Mouse (Mus musculus) cerebellum, adult 9-11 months (tissue): ENCODE results near the gene Oip5.

Source experiments
- DNase-seq: peaks from one replicate; pipeline ENCODE4 v3.0.0; 2022

The Oip5 gene

DNA sequence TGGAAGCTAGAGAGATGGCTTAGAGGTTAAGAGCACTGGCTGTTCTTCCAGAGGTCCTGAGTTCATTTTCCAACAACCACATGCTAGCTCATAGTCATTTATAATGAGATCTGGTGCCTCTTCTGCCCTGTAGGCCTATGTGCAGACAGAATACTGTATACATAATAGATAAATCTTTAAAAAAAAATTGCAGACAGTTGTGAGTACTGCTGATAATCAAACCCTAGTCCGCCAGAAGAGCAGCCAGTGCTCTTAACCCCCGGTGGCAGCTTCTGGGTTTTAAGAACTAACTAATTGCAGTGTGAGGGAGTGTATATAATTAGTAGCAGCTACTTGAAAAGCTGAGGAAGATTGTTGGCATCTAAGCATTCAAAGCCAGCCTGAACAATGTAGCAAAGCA, 34.8 kb downstream of the Oip5 start:
- no peak for DNase-seq

- no peak for DNase-seq
Observed at GRCm38 (mm10) chr2:119581571-119581970, 36.7 kb downstream of the Oip5 start.

GRCm38 (mm10) chr2:119572471-119572870, 45.8 kb downstream of the Oip5 start:
- DNase-seq = no peak

DNA sequence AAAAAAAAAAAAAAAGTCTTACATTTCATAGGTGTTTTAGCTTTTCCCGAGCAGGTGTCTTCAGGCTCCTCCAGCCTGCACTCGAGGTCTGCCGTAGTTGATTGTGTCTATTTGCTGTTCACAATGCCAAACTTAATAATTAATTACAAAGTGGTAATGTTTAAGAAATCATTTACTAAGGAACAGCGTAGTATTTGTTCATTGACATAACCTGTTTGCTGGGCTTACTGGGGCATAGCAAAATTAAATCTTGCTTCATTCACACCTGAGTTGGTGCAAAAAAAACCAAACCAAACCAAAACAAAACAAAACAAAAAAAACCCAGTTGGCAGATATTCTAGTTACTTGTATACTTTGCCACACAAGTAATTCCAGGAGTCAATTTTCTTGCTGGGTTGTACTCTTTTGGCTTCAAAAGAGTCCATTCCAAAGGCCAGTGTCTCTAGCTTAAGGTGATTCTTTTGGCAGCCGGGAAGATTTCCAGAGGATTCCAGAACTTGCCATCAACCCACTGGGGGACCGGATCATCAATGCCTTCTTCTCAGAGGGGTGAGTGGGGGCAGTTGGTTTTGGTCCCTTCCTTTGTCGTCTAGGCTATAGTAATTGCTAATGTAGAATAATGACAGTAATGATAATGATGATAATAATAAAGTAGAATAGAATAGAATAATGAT, 52.0 kb downstream of the Oip5 start:
- DNase-seq = no peak

GRCm38 (mm10) chr2:119565284-119565683, 53.0 kb downstream of the Oip5 start:
- DNase-seq = no peak

DNA sequence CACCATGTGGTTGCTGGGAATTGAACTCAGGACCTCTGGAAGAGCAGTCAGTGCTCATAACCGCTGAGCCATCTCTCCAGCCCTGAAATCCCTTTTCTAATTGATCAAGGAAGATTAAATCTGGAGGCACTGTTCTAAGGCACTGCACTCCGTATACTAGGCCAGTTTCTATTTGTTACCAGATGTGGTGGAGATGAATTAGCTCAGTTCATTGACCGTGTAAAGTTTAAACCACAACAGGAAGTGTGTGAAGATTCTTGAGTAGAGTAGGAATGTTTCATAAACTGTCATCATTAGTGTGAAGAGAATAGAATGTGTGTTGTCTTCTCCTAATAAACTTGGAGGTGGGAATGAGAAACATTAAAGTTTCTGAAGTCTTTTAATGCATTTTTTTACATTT, 56.5 kb downstream of the Oip5 start:
- DNase-seq = no peak
